Mouse (Mus musculus) B cell, adult (primary cell): ENCODE measurements around the gene Ffar3. TPM values are rescaled to one million over a fixed set of nuclear protein-coding genes. Genes with fewer than 3 reads are reported as not detected.

Source experiments
- total RNA-seq: library from RNA; stranded (reverse); gene quantifications from 4 replicates; pipeline ENCODE4 v1.2.4, GENCODE M21; 2023; ENCODE audit not compliant: inconsistent age

The Ffar3 gene
- total RNA-seq = 0.84 to 1.7 TPM (median 1.0 TPM) in 4 replicates

GRCm38 (mm10) chr7:30856078-30856477, at the start of gene Ffar3:
TSS of gene Ffar3 (minus strand) at chr7:30856178.

GRCm38 (mm10) chr7:30880176-30880575, 24.2 kb upstream of the Ffar3 start, which contains the start of gene Cd22:
TSS of gene Cd22 (minus strand) at chr7:30880342.

GRCm38 (mm10) chr7:30861464-30861863, 5.5 kb upstream of the Ffar3 start, which contains the start of gene Ffar1:
TSS of gene Ffar1 (minus strand) at chr7:30861564.

GRCm38 (mm10) chr7:30823675-30824074, 32.3 kb downstream of the Ffar3 start, which contains the start of gene Ffar2:
TSS of gene Ffar2 (minus strand) at chr7:30823775.

Other genes with a start within 250 kb of the Ffar3 start
- gene Upk1a, start 243.3 kb downstream of the Ffar3 start, total RNA-seq = 0.48 to 0.71 TPM (median 0.48 TPM) in 3 of 4 replicates, not detected in the other
- gene Cox6b1, start 230.0 kb downstream of the Ffar3 start, total RNA-seq = 203 to 268 TPM (median 215 TPM) in 4 replicates
- not detected in 4 replicates for gene Etv2, start 220.3 kb downstream of the Ffar3 start, total RNA-seq
- gene Rbm42, start 205.9 kb downstream of the Ffar3 start, total RNA-seq = 91.1 to 103 TPM (median 95.7 TPM) in 4 replicates
- gene Haus5, start 191.2 kb downstream of the Ffar3 start, total RNA-seq = 54.9 to 62.9 TPM (median 59.7 TPM) in 4 replicates
- not detected in 4 replicates for gene Pmis2, start 184.6 kb downstream of the Ffar3 start, total RNA-seq
- not detected in 4 replicates for gene 2200002J24Rik, start 157.3 kb downstream of the Ffar3 start, total RNA-seq
- gene Atp4a, start 144.0 kb downstream of the Ffar3 start, total RNA-seq = 0.30 to 1.6 TPM (median 0.54 TPM) in 4 replicates
- 43.1 to 54.2 TPM (median 51.1 TPM) in 4 replicates for gene Tmem147, start 126.6 kb downstream of the Ffar3 start, total RNA-seq
- gene Gapdhs, start 112.5 kb downstream of the Ffar3 start, total RNA-seq = not detected in 4 replicates
- 2.7 to 5.7 TPM (median 2.9 TPM) in 4 replicates for gene Sbsn, start 104.7 kb downstream of the Ffar3 start, total RNA-seq
- gene Dmkn, start 92.4 kb downstream of the Ffar3 start, total RNA-seq = not detected in 4 replicates
- not detected in 4 replicates for gene Krtdap, start 68.3 kb downstream of the Ffar3 start, total RNA-seq
- 11.4 to 15.1 TPM (median 13.7 TPM) in 4 replicates for gene Ffar2, start 32.4 kb downstream of the Ffar3 start, total RNA-seq
- gene Ffar1, start 5.4 kb upstream of the Ffar3 start, total RNA-seq = 21.3 to 27.3 TPM (median 25.8 TPM) in 4 replicates
- 1,045 to 1,202 TPM (median 1,120 TPM) in 4 replicates for gene Cd22, start 24.2 kb upstream of the Ffar3 start, total RNA-seq
- gene Mag, start 58.7 kb upstream of the Ffar3 start, total RNA-seq = 0.21 to 0.26 TPM in 2 of 4 replicates, not detected in the others
- not detected in 4 replicates for gene Hamp2, start 68.5 kb upstream of the Ffar3 start, total RNA-seq
- not detected in 4 replicates for gene Hamp, start 87.9 kb upstream of the Ffar3 start, total RNA-seq
- 124 to 171 TPM (median 156 TPM) in 4 replicates for gene Usf2, start 100.6 kb upstream of the Ffar3 start, total RNA-seq
- gene Lsr, start 117.3 kb upstream of the Ffar3 start, total RNA-seq = 1.6 to 2.2 TPM (median 1.9 TPM) in 4 replicates
- 0.35 TPM in 1 of 4 replicates, not detected in the others for gene Fam187b, start 117.6 kb upstream of the Ffar3 start, total RNA-seq
- gene Fxyd5, start 186.3 kb upstream of the Ffar3 start, total RNA-seq = 102 to 124 TPM (median 116 TPM) in 4 replicates
- not detected in 4 replicates for gene Fxyd7, start 195.3 kb upstream of the Ffar3 start, total RNA-seq
- not detected in 4 replicates for gene Fxyd1, start 201.0 kb upstream of the Ffar3 start, total RNA-seq
- gene Lgi4, start 203.2 kb upstream of the Ffar3 start, total RNA-seq = not detected in 4 replicates
- not detected in 4 replicates for gene Fxyd3, start 220.5 kb upstream of the Ffar3 start, total RNA-seq